Mouse (Mus musculus) inflammation-experienced regulatory T-cells (primary cell): ENCODE measurements around the gene Odf3. TPM values are rescaled to one million over a fixed set of nuclear protein-coding genes. Genes with fewer than 3 reads are reported as not detected.

ENCODE experiments used
- polyA plus RNA-seq, 2 experiments: library from polyadenylated mRNA; unstranded; fragments of 100-300 nt; shearing (Covaris generic); gene quantifications; one replicate each; pipeline ENCODE4 v1.2.1; 2017

The Odf3 gene
- polyA plus RNA-seq: under 1 TPM in 1 of 2 experiments, not detected in 1; 0.28 TPM

GRCm38 (mm10) chr7:140847755-140848580, at the start of gene Odf3:
TSS of gene Odf3 (plus strand) at chr7:140847805.

GRCm38 (mm10) chr7:140821653-140822329, 25.8 kb upstream of the Odf3 start, which contains the start of gene Zfp941:
TSS of gene Zfp941 (minus strand) at chr7:140822178.

GRCm38 (mm10) chr7:140834968-140835757, 12.4 kb upstream of the Odf3 start, which contains the start of gene Urah:
TSS of gene Urah (plus strand) at chr7:140835018.

GRCm38 (mm10) chr7:140844905-140845665, 2.5 kb upstream of the Odf3 start, which contains the start of gene Scgb1c1:
TSS of gene Scgb1c1 (plus strand) at chr7:140845547.

GRCm38 (mm10) chr7:140855860-140856784, 8.5 kb downstream of the Odf3 start, which contains the start of gene Gm45785:
TSS of gene Gm45785 (minus strand) at chr7:140856331.

GRCm38 (mm10) chr7:140856785-140857549, 9.4 kb downstream of the Odf3 start, which contains the start of gene Ric8a:
TSS of gene Ric8a (plus strand) at chr7:140856957.

GRCm38 (mm10) chr7:140857550-140858505, 10.2 kb downstream of the Odf3 start, which contains the start of gene Bet1l:
TSS of gene Bet1l (minus strand) at chr7:140857577.

GRCm38 (mm10) chr7:140881696-140882468, 34.3 kb downstream of the Odf3 start, which contains the start of the genes Psmd13 and Sirt3:
TSS of gene Psmd13 (plus strand) at chr7:140881968.
TSS of gene Sirt3 (minus strand) at chr7:140882309.

GRCm38 (mm10) chr7:140900220-140900619, 52.6 kb downstream of the Odf3 start, which contains the start of gene Cox8b:
TSS of gene Cox8b (minus strand) at chr7:140900446.

Other genes starting within 250 kb of the Odf3 start
- gene Olfr46, start 246.5 kb upstream of the Odf3 start, polyA plus RNA-seq: under 1 TPM; 0.06 to 0.12 TPM
- gene Olfr61, start 218.8 kb upstream of the Odf3 start, polyA plus RNA-seq: not detected
- gene Olfr53, start 201.4 kb upstream of the Odf3 start, polyA plus RNA-seq: not detected
- gene Olfr539, start 187.9 kb upstream of the Odf3 start, polyA plus RNA-seq: under 1 TPM; 0.08 to 0.70 TPM
- gene Olfr45, start 165.9 kb upstream of the Odf3 start, polyA plus RNA-seq: under 1 TPM; 0.04 to 0.20 TPM
- gene Olfr541, start 150.5 kb upstream of the Odf3 start, polyA plus RNA-seq: under 1 TPM in 1 of 2 experiments, not detected in 1; 0.84 TPM
- gene Cyp2e1, start 84.1 kb upstream of the Odf3 start, polyA plus RNA-seq: under 1 TPM; 0.10 to 0.18 TPM
- under 1 TPM in 1 of 2 experiments, not detected in 1; 0.18 TPM for gene Syce1, start 60.0 kb upstream of the Odf3 start, polyA plus RNA-seq
- 1 to 10 TPM in 1 of 2 experiments, under 1 TPM in 1; 0.46 to 1.9 TPM for gene Zfp941, start 25.6 kb upstream of the Odf3 start, polyA plus RNA-seq
- gene Urah, start 12.8 kb upstream of the Odf3 start, polyA plus RNA-seq: under 1 TPM in 1 of 2 experiments, not detected in 1; 0.58 TPM
- not detected for gene Scgb1c1, start 2.3 kb upstream of the Odf3 start, polyA plus RNA-seq
- gene Gm45785, start 8.5 kb downstream of the Odf3 start, polyA plus RNA-seq: under 1 TPM in 1 of 2 experiments, not detected in 1; 0.54 TPM
- gene Ric8a, start 9.2 kb downstream of the Odf3 start, polyA plus RNA-seq: 100 to 1,000 TPM; 114 to 152 TPM
- gene Bet1l, start 9.8 kb downstream of the Odf3 start, polyA plus RNA-seq: 10 to 100 TPM; 41.3 to 51.5 TPM
- 100 to 1,000 TPM; 186 to 193 TPM for gene Psmd13, start 34.2 kb downstream of the Odf3 start, polyA plus RNA-seq
- gene Sirt3, start 34.5 kb downstream of the Odf3 start, polyA plus RNA-seq: 10 to 100 TPM in 1 of 2 experiments, 1 to 10 TPM in 1; 8.7 to 11.6 TPM
- not detected for gene Cox8b, start 52.6 kb downstream of the Odf3 start, polyA plus RNA-seq
- gene Nlrp6, start 73.1 kb downstream of the Odf3 start, polyA plus RNA-seq: under 1 TPM in 1 of 2 experiments, not detected in 1; 0.05 TPM
- 10 to 100 TPM; 24.8 to 37.5 TPM for gene Pgghg, start 93.6 kb downstream of the Odf3 start, polyA plus RNA-seq
- gene Ifitm5, start 102.5 kb downstream of the Odf3 start, polyA plus RNA-seq: 1 to 10 TPM in 1 of 2 experiments, under 1 TPM in 1; 0.35 to 1.1 TPM
- not detected for gene Gm45717, start 108.1 kb downstream of the Odf3 start, polyA plus RNA-seq
- 10 to 100 TPM; 37.1 to 96.5 TPM for gene Ifitm2, start 108.2 kb downstream of the Odf3 start, polyA plus RNA-seq
- gene Ifitm1, start 119.4 kb downstream of the Odf3 start, polyA plus RNA-seq: 1 to 10 TPM in 1 of 2 experiments, not detected in 1; 1.9 TPM
- gene Ifitm3, start 163.0 kb downstream of the Odf3 start, polyA plus RNA-seq: 1 to 10 TPM; 3.5 to 8.8 TPM
- gene Ifitm6, start 170.1 kb downstream of the Odf3 start, polyA plus RNA-seq: not detected
- gene Gm17387, start 181.3 kb downstream of the Odf3 start, polyA plus RNA-seq: not detected
- gene B4galnt4, start 213.3 kb downstream of the Odf3 start, polyA plus RNA-seq: 10 to 100 TPM; 18.8 to 19.5 TPM
- gene Pkp3, start 230.4 kb downstream of the Odf3 start, polyA plus RNA-seq: 100 to 1,000 TPM; 253 to 350 TPM